Mouse (Mus musculus): Measurements from ENCODE around the gene Cyp2a22.
"Not testable (repeated sequence)": the region's sequence is repeated elsewhere in the genome, so short reads cannot be mapped to it uniquely, and the experiment has no call there.

The Cyp2a22 gene

GRCm38 (mm10) chr7:26939262-26939661 is at the start of gene Cyp2a22:
TSS of gene Cyp2a22 (minus strand) at chr7:26939384.
- no peak for DNase-seq (ENCODE audit: low read depth, low spot score)
- no peaks in the 10 kb centered on the region for H3K27me3 ChIP-seq (ENCODE audit: control insufficient read depth, insufficient read depth, low read length, poor library complexity, severe bottlenecking)
- no peaks in the 10 kb centered on the region for H3K36me3 ChIP-seq (ENCODE audit: control insufficient read depth, insufficient read depth, low read length, poor library complexity, severe bottlenecking)

GRCm38 (mm10) chr7:26983151-26983550 is 44.0 kb upstream of the Cyp2a22 start:
- H3K36me3 ChIP-seq (ENCODE audit: control insufficient read depth, insufficient read depth, low read length, poor library complexity, severe bottlenecking); DNase-seq (ENCODE audit: low read depth, low spot score); H3K27me3 ChIP-seq (ENCODE audit: control insufficient read depth, insufficient read depth, low read length, poor library complexity, severe bottlenecking): not testable (repeated sequence)

DNA sequence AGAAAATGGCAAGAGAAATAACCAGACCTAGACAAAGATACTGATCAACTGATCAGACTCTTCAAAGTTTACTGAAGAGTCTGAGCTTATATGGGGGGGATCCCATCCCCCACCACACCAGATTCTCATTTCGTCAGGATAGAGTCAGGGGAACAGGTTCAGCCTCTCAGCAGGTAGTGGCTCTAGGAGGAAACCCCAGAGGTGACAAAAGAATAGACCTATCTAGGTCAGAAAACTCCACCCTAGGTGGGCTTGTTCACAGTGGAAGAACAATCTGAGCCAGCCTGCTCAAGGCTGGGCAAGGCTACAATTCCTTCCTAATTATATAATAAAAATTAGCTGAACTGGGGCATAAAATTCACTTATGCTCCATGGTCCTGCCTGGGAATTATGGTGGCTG is 43.4 kb upstream of the Cyp2a22 start:
- no peaks in the 10 kb centered on the region for H3K27me3 ChIP-seq (ENCODE audit: control insufficient read depth, insufficient read depth, low read length, poor library complexity, severe bottlenecking)
- no peaks in the 10 kb centered on the region for H3K36me3 ChIP-seq (ENCODE audit: control insufficient read depth, insufficient read depth, low read length, poor library complexity, severe bottlenecking)
- DNase-seq (ENCODE audit: low read depth, low spot score): no peak

DNA sequence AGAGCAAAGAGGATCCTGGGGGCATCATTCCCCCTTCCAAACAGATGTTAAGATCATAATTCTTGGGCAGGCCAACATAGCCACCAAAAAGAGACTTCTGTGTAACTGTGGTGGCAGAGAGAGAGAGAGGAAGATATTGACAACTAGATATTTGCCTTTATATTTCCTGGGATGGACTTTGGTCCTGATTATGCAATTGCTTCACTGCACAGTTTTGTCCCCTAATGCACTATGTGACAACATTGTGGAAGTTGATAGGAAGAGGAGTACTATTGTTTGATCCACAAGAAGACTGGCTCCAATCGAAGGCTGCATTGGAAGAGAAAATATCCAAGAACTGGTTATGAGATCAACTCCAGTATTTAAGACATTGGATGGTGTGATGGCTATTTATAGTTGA is 42.8 kb upstream of the Cyp2a22 start:
- not testable (repeated sequence) for H3K27me3 ChIP-seq (ENCODE audit: control insufficient read depth, insufficient read depth, low read length, poor library complexity, severe bottlenecking); DNase-seq (ENCODE audit: low read depth, low spot score); H3K36me3 ChIP-seq (ENCODE audit: control insufficient read depth, insufficient read depth, low read length, poor library complexity, severe bottlenecking)

DNA sequence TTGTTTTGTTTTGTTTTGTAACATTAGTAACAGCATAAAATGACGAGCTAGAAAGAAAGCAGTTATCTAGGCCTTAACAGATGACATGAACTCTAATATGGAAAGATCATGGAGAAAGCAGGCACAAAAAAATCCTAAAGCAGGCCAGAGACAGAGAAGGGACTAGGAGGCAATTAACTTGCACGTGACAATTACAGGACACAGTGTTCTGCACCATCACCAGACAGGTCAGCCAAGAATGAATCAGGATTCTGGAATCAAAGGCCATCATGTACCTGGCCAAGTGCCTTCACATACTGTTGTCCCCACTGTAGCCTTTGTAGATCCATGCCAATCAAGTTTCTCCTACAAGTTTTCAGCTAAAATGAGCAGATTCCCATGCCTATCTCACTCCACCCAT is 42.3 kb upstream of the Cyp2a22 start:
- not testable (repeated sequence) for H3K27me3 ChIP-seq (ENCODE audit: control insufficient read depth, insufficient read depth, low read length, poor library complexity, severe bottlenecking); H3K36me3 ChIP-seq (ENCODE audit: control insufficient read depth, insufficient read depth, low read length, poor library complexity, severe bottlenecking)

DNA sequence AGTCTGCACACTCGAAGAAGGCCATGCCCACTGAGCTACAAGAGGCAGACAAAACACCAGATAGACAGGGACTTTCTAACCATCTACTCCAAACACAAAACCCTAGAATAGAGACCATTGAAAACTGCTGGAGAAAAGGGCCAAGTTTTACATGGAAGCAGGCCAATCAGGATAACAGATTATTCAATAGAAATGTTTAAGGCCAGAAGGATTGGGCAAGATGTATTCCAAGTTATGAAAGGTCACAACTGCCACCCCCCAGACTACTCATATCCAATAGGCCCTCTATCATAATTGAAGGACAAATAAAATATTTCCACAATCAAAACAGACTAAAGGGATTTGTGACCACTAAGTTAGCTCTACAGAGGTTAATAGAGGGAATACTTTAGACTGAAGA is 23.2 kb upstream of the Cyp2a22 start:
- DNase-seq (ENCODE audit: low read depth, low spot score); H3K36me3 ChIP-seq (ENCODE audit: control insufficient read depth, insufficient read depth, low read length, poor library complexity, severe bottlenecking); H3K27me3 ChIP-seq (ENCODE audit: control insufficient read depth, insufficient read depth, low read length, poor library complexity, severe bottlenecking): not testable (repeated sequence)

More for the DNA sequence above, 42.3 kb upstream of the Cyp2a22 start:
- DNase-seq (ENCODE audit: low read depth, low spot score): not testable (repeated sequence)

DNA sequence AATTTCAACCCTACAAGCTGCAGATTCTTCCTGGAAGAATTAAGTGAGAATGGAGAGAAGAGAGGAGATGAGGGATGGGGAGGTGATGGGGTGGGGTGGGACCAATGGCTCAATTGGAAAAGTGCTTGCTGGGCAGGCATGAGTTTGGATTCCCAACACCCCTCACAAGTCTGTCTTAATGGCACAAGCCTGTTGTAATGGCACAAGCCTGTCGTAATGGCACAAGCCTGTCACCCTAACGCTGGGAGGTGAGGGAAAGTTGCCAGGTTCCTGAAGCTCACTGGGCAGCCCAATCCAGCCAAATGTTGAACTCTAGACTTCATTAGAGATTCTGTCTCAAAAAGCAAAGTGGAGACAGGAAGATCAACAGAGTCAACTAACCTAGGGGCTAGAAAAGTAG is 14.1 kb upstream of the Cyp2a22 start:
- not testable (repeated sequence) for DNase-seq (ENCODE audit: low read depth, low spot score); H3K36me3 ChIP-seq (ENCODE audit: control insufficient read depth, insufficient read depth, low read length, poor library complexity, severe bottlenecking); H3K27me3 ChIP-seq (ENCODE audit: control insufficient read depth, insufficient read depth, low read length, poor library complexity, severe bottlenecking)

GRCm38 (mm10) chr7:26952671-26953070 is 13.5 kb upstream of the Cyp2a22 start:
- not testable (repeated sequence) for DNase-seq (ENCODE audit: low read depth, low spot score); H3K36me3 ChIP-seq (ENCODE audit: control insufficient read depth, insufficient read depth, low read length, poor library complexity, severe bottlenecking); H3K27me3 ChIP-seq (ENCODE audit: control insufficient read depth, insufficient read depth, low read length, poor library complexity, severe bottlenecking)

GRCm38 (mm10) chr7:26941320-26941925 is 2.2 kb upstream of the Cyp2a22 start:
- not testable (repeated sequence) for H3K27me3 ChIP-seq (ENCODE audit: control insufficient read depth, insufficient read depth, low read length, poor library complexity, severe bottlenecking); DNase-seq (ENCODE audit: low read depth, low spot score); H3K36me3 ChIP-seq (ENCODE audit: control insufficient read depth, insufficient read depth, low read length, poor library complexity, severe bottlenecking)

- H3K36me3 ChIP-seq (ENCODE audit: control insufficient read depth, insufficient read depth, low read length, poor library complexity, severe bottlenecking); DNase-seq (ENCODE audit: low read depth, low spot score); H3K27me3 ChIP-seq (ENCODE audit: control insufficient read depth, insufficient read depth, low read length, poor library complexity, severe bottlenecking): not testable (repeated sequence)
These were observed 22.1 kb downstream of the Cyp2a22 start for GRCm38 (mm10) chr7:26917114-26917513.

Data from splenic B cell, adult 2 months (primary cell).